Mouse (Mus musculus): Measurements from ENCODE around the gene Odf3l2. TPM values are rescaled to one million over a fixed set of nuclear protein-coding genes. Genes with fewer than 3 reads are reported as not detected.

Odf3l2 gene
- not detected for total RNA-seq (2018; cell fraction: chromatin; rRNA removed)
- total RNA-seq (2018; cell fraction: cytosol; rRNA removed), result not detected
- total RNA-seq (2018; cell fraction: nucleus; rRNA removed), result not detected
- not detected in 3 replicates for polyA plus RNA-seq (2018)

DNA sequence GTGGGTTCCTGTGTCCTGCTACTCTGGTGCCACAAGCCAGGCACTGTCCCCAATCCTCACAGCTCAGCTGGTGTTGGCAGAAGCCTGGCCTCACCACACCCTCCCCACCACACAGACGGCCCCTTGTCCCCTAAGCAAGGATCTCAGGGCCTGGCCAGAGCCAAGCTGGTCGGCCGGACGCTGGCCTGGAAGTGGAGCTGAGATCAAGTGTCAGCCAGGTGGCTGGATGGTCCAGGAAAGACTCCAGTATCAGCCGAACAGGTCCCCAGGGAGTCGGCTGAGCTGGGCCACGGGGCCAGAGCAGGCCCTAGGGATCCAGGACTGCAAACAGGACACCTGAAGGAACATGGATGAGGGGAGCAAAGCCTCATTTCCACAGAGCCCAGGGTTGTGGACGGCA, at the start of gene Odf3l2:
Gene Odf3l2 (minus strand): TSS at position 28 of the 400 bp plus-strand sequence.
- Histone ChIP-seq H3K27ac (no peak within 1 kb of the TSS), H3K36me3 (ENCODE audit: inconsistent target) (no peaks in the 10 kb centered on the region), H3K4me3 (ENCODE audit: inconsistent target) (no peak within 1 kb of the TSS), H3K79me2 (ENCODE audit: inconsistent target) (no peaks in the 10 kb centered on the region)
- WGBS (ENCODE audit: missing documents), result 82% methylated on average over 8 of the region's 8 CpGs

DNA sequence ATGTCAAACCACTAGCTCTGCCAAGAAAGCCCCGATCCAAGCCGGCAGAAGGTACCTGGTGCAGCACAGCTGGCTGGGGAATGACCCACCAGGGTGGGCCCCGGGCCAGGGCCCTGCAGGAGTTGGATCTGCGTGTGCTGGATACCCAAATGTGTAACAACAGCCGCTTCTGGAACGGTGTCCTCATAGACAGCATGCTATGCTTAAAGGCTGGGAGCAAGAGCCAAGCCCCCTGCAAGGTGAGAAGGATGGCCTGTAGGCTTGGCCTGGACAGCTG, 48.8 kb upstream of the Odf3l2 start:
- 98% methylated on average over 6 of the region's 6 CpGs for WGBS (ENCODE audit: missing documents)
- H3K36me3 ChIP-seq (ENCODE audit: inconsistent target), result no peaks in the 10 kb centered on the region
- H3K4me3 ChIP-seq (ENCODE audit: inconsistent target), result no peak overlapping the region
- no peaks in the 10 kb centered on the region for H3K79me2 ChIP-seq (ENCODE audit: inconsistent target)
- H3K27ac ChIP-seq, result no peak overlapping the region

DNA sequence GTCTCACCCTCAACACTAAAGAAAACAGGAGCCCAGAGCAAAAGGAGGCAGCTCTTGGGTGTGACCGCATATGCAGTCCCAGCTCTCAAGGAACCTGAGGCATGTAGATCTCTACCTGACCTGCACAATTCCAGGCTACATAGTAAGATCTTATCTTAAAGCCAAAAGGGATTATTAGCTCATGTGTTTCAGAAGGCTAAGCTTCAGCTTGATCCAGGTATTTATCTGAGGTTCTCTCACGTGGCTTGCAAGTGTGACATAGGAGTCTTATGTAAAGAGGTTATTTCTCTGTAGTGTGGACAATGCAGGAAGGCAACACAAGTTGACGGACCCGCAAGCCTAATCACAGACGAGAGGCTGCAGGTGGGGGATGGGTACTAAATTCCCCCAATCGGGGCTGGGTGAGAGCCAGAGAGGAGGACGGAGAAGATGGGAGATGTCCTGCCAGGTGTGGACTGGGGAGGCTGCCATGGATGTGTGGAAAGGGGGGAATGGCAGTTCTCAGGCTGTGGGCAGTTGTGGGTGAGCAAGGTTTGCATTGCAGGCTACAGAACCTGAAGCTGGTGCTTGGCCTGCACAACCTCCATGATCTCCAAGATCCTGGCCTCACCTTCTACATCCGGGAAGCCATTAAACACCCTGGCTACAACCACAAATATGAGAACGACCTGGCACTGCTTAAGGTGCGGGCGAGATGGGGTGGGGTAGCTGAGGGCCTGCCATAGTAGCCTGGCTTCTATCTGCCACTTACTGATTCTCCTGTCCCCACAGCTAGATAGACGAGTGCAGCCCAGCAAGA, 48.2 kb upstream of the Odf3l2 start:
- no peak overlapping the region for H3K27ac ChIP-seq
- H3K4me3 ChIP-seq (ENCODE audit: inconsistent target), result no peak overlapping the region
- H3K79me2 ChIP-seq (ENCODE audit: inconsistent target), result no peaks in the 10 kb centered on the region
- peaks cover 2% of the 10 kb centered on the region; the same call in 1 of the 2 replicates for H3K36me3 ChIP-seq (ENCODE audit: inconsistent target)
- 91% methylated on average over 12 of the region's 12 CpGs for WGBS (ENCODE audit: missing documents)

DNA sequence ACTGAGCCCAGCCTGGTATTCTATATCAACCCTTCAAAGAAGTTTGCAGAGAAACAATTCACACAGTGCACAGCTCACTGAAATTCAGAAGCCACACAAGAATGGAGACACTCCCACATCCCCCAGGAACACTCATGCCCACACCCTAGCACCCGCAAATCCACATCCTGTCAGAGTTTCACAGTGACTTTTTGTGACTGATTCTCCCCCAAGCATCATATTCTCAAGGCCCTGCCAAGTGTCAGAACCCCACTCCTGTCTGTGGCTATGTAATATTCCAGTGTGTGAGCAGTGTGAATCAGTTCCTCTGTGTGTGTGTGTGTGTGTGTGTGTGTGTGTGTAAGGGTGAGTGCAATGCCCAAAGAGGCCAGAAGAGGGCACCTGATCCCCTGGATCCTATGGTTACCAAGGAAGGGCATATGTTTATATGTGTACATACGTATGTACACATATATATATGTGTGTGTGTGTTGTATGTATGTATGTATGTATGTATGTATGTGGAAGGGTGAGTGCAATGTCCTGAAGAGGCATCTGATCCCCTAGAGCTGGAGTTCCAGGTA, 46.5 kb upstream of the Odf3l2 start:
- H3K79me2 ChIP-seq (ENCODE audit: inconsistent target), result no peaks in the 10 kb centered on the region
- peaks cover 18% of the 10 kb centered on the region; the same call in 1 of the 2 replicates for H3K36me3 ChIP-seq (ENCODE audit: inconsistent target)
- WGBS (ENCODE audit: missing documents), result 94% methylated on average over 1 of the region's 2 CpGs
- no peak overlapping the region for H3K27ac ChIP-seq
- H3K4me3 ChIP-seq (ENCODE audit: inconsistent target), result no peak overlapping the region

DNA sequence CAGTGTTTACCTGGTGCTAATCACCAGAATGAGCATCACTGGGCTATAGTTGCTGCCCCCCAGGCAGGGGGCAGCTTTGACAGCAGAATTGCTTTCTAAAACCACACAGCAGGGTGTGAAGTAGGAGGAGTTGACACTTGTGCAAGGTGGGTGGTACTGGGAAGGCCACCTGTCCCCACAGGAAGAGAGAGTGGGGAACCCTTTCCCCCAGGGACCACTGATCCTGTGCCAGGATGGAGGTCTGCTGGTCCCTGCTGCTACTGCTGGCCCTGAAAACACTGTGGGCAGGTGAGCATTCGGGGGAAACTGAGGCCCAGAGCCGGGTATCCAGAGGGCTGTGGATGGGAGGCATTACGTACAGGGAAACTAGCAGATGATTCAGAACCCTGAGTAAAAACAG, 43.6 kb upstream of the Odf3l2 start:
- Histone ChIP-seq H3K27ac (no peak overlapping the region), H3K4me3 (ENCODE audit: inconsistent target) (no peak overlapping the region), H3K79me2 (ENCODE audit: inconsistent target) (peaks cover 27% of the 10 kb centered on the region), H3K36me3 (ENCODE audit: inconsistent target) (peaks cover 44% of the 10 kb centered on the region)
- 100% methylated on average over 3 of the region's 3 CpGs for WGBS (ENCODE audit: missing documents)

DNA sequence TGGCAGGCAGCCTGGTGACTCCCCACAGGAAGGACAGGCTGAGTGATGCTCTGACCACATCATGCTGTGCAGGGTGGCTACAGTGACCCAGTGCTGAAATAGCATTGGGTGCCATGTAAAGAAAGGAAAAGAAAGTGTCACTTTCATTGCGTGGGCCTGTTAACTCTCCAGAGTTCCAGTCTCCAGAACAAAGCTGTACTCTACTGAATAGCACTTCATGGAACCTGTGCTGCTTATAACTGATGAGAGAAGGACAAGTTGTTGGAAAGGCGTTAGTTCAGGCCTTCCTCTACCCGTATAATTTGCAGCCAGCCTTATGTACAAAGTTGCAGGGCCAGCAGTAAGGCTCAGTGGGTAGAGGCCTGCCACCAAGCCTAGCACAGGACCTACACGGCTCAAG, 43.2 kb upstream of the Odf3l2 start, which contains the start of gene Gzmm:
Gene Gzmm (plus strand): TSS at position 301 of the 400 bp plus-strand sequence.
- H3K27ac ChIP-seq, result no peak within 1 kb of the TSS
- peaks cover 31% of the 10 kb centered on the region for H3K79me2 ChIP-seq (ENCODE audit: inconsistent target)
- H3K36me3 ChIP-seq (ENCODE audit: inconsistent target), result peaks cover 44% of the 10 kb centered on the region
- no peak within 1 kb of the TSS for H3K4me3 ChIP-seq (ENCODE audit: inconsistent target)
- WGBS (ENCODE audit: missing documents), result 90% methylated on average over 4 of the region's 4 CpGs

DNA sequence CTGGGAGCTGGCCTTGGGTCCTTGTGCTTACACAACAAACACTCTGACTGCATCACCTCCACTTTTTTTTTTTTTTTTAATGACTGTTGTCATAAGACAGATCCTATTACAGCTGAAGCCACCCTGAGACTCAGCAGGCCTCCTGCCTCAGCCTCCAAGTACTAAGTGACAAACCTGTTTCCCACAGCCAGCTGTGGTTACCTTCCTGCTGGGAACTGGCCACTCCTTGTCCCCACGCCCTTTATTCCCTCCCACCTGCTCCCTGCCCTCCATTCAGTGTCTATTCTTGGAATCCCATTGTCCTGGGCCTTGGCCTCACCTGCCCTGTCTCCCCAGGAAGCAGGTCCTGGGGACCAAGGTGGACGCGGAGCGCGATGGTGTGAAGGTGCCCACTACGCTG, 42.0 kb upstream of the Odf3l2 start:
- no peak overlapping the region for H3K4me3 ChIP-seq (ENCODE audit: inconsistent target)
- peaks cover 43% of the 10 kb centered on the region for H3K79me2 ChIP-seq (ENCODE audit: inconsistent target)
- H3K27ac ChIP-seq, result no peak overlapping the region
- peaks cover 44% of the 10 kb centered on the region for H3K36me3 ChIP-seq (ENCODE audit: inconsistent target)
- 99% methylated on average over 6 of the region's 6 CpGs for WGBS (ENCODE audit: missing documents)

DNA sequence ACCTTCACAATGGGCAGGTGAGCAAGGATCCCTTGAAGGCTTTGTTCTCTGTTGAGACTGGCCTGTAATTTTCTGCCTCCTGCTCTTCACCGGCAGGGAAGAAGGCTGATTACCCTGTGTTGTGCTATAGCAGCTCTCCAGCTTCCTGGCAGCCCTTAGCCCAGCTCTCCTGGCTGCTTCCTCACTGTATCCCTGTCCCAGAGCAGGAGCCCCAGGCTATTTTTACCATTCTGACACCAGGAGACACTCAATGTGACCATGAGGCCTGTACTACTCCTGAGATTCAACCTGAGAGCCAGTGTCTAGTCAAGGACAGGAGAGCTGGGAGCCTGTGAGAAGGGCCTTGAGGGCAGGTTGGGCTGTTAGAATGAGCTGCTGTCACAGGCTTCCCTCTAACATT, 41.2 kb upstream of the Odf3l2 start:
- Histone ChIP-seq H3K36me3 (ENCODE audit: inconsistent target) (peaks cover 44% of the 10 kb centered on the region), H3K4me3 (ENCODE audit: inconsistent target) (no peak overlapping the region), H3K79me2 (ENCODE audit: inconsistent target) (peaks cover 46% of the 10 kb centered on the region), H3K27ac (no peak overlapping the region)
- 100% methylated on average over 1 of the region's 1 CpGs for WGBS (ENCODE audit: missing documents)

DNA sequence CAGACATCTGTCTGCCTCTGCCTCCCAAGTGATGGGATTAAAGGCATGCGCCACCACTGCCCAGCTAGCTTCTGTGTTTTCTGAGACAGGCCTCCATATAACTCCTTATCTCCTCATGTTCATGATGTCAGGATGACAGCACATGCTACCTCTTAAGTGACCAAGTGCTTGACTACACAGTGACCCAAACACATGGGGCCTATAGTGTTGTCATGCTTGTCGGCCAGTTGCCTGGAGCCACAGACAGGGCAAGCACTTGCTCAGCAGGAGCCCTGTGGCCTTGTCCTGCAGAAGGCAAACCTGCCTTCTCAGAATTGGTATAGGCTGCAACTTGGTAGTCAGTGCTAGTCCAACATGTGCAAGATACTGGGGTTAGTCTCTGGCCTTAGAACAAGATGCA, 40.7 kb upstream of the Odf3l2 start:
- Histone ChIP-seq H3K79me2 (ENCODE audit: inconsistent target) (peaks cover 46% of the 10 kb centered on the region), H3K36me3 (ENCODE audit: inconsistent target) (peaks cover 44% of the 10 kb centered on the region), H3K27ac (no peak overlapping the region), H3K4me3 (ENCODE audit: inconsistent target) (no peak overlapping the region)
- WGBS (ENCODE audit: missing documents), result 94% methylated on average over 2 of the region's 2 CpGs

DNA sequence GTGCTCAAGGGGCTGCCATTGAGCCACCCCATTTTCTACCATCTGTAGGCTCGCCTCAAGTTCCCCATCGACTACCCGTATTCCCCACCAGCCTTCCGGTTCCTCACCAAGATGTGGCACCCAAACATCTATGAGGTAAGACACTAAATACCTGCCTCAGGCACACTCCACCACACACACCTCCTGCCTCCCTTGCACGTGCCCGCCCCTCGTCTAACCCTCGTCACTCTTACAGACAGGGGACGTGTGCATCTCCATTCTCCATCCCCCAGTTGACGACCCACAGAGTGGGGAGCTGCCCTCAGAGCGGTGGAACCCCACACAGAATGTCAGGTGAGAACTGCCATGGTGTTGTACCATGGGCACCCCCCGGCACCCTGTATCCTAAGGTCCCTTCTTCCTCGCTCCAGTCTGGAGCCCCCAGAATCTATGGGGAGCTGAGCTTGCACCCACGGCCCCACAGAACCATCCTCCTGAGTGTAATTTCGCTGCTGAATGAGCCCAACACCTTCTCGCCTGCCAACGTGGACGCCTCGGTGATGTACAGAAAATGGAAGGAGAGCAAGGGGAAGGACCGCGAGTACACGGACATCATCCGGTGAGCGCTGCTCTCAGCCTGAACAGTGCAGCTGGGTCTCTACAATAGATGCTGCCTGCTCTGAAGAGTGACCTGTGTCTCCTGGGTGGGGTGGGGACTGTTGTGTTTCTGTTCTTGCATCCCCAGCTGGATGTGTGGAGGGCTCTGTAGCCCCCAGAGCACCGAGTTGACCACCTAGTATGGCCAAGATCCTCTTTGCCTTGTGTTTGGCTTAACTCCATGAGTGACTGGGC, 39.4 kb upstream of the Odf3l2 start:
- H3K4me3 ChIP-seq (ENCODE audit: inconsistent target), result no peak overlapping the region
- WGBS (ENCODE audit: missing documents), result 94% methylated on average over 25 of the region's 25 CpGs
- peak overlapping the region; percentile 77; the same call in 1 of the 2 replicates for H3K27ac ChIP-seq
- peaks cover 46% of the 10 kb centered on the region for H3K79me2 ChIP-seq (ENCODE audit: inconsistent target)
- H3K36me3 ChIP-seq (ENCODE audit: inconsistent target), result peaks cover 44% of the 10 kb centered on the region

DNA sequence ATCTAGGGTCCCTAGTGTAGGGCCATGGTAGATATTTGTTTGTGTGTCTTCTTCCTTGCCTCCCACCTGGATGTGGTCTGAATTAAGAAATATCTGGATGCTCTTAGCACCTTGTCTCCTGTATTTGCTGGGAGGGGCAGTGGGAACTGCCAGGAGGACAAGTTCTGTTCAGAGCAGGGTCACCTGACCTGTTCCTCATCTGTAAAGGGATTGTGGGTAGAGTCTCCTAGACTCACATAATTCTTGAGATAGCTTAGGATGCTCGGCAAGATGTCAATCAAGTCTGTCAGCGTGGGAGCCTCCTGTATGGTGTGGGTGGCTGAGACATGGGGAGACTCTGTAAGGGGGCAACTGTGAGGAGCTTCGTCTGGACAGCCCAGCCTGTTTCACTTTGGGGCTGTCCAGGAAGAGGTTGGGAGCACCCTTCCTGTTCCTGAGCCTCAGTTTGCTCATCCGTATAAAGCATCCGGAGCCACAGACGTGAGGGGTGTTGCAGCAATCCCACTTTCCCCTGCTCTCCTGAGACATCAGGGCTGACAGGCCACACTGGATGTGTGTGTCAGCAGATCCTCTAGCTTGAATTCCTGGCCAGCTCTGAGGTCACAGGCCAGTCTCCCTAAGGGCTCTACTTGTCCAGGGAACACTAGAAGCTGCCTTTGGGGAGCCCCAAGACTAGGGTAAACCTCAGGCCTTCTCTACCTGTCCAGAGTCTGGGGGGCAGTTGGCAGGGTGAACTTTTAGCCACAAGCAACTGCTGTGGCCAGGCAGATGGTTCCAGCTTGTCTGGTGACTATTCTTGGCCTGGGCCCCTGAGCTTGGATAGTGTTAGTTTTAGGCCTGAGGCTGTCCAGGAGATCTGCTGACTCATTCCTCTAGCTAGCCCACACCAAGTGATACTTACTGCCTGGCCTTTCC, 38.4 kb upstream of the Odf3l2 start:
- Histone ChIP-seq H3K36me3 (ENCODE audit: inconsistent target) (peaks cover 44% of the 10 kb centered on the region), H3K27ac (peak overlapping the region; percentile 77), H3K4me3 (ENCODE audit: inconsistent target) (peak overlapping the region; percentile 99), H3K79me2 (ENCODE audit: inconsistent target) (peaks cover 46% of the 10 kb centered on the region)
- WGBS (ENCODE audit: missing documents), result 77% methylated on average over 6 of the region's 6 CpGs

DNA sequence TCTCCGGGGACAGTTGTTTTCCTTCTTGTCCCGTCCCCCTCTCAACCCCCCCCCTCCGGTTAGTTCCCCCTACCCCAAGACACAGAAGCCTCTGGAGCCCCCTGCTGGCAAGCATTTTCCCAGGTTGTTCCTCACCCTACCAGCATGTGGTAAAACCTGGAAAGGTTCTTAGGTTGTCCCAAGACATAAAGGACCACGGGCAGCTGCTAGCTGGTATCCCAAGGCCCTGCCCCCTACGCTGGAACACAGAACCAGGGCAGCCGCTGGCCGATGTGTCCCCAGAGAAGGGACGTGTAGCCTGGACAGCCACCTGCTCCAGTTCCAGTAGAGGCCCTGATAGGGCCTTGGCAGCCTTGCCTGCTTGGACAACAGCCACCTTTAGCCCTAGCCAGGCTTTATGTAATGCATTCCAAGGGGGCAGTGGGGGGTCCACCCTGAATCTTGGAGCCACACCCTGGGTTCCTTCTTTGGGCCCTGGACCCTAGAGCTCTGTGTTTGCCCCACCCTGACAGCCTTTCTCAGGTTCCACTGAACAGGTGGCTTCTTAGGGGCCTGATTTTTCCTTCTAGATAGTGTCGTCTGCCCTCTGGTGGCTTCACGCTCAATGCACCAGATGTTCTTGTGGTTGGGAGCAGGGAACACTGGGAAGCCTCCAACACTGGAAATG, 37.5 kb upstream of the Odf3l2 start:
- H3K36me3 ChIP-seq (ENCODE audit: inconsistent target), result peaks cover 35% of the 10 kb centered on the region
- WGBS (ENCODE audit: missing documents), result 4% methylated on average over 10 of the region's 10 CpGs
- H3K27ac ChIP-seq, result peak overlapping the region; percentile 77
- H3K4me3 ChIP-seq (ENCODE audit: inconsistent target), result peak overlapping the region; percentile 99
- peaks cover 46% of the 10 kb centered on the region for H3K79me2 ChIP-seq (ENCODE audit: inconsistent target)

DNA sequence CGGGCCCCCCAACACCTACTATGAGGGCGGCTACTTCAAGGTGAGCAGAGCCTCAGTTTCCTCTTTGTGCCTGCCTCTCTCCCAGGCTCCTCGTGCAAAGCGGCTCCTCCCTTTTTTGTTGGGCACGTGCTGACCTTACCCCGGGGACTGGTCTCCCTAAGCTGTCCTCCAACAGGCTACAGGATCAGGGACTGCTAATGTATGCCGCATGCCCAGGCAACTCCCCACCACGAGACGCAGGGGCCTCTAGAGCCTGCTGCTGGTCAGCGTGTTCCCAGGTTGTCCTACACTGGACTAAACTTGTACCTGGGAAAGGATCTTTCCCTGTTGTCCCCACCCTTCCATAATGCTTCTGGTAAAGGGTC, 37.0 kb upstream of the Odf3l2 start:
- Histone ChIP-seq H3K4me3 (ENCODE audit: inconsistent target) (peak overlapping the region; percentile 99), H3K27ac (peak overlapping the region; percentile 77), H3K36me3 (ENCODE audit: inconsistent target) (peaks cover 31% of the 10 kb centered on the region), H3K79me2 (ENCODE audit: inconsistent target) (peaks cover 46% of the 10 kb centered on the region)
- WGBS (ENCODE audit: missing documents), result under 1% methylated on average over 10 of the region's 10 CpGs
